Mouse (Mus musculus): Measurements from ENCODE around the gene Gbgt1. TPM values are rescaled to one million over a fixed set of nuclear protein-coding genes. Genes with fewer than 3 reads are reported as not detected.
"Not testable (repeated sequence)": the region's sequence is repeated elsewhere in the genome, so short reads cannot be mapped to it uniquely, and the experiment has no call there.

The Gbgt1 gene
- polyA plus RNA-seq, 1 experiment from 2014 or later = 4.4 TPM

DNA sequence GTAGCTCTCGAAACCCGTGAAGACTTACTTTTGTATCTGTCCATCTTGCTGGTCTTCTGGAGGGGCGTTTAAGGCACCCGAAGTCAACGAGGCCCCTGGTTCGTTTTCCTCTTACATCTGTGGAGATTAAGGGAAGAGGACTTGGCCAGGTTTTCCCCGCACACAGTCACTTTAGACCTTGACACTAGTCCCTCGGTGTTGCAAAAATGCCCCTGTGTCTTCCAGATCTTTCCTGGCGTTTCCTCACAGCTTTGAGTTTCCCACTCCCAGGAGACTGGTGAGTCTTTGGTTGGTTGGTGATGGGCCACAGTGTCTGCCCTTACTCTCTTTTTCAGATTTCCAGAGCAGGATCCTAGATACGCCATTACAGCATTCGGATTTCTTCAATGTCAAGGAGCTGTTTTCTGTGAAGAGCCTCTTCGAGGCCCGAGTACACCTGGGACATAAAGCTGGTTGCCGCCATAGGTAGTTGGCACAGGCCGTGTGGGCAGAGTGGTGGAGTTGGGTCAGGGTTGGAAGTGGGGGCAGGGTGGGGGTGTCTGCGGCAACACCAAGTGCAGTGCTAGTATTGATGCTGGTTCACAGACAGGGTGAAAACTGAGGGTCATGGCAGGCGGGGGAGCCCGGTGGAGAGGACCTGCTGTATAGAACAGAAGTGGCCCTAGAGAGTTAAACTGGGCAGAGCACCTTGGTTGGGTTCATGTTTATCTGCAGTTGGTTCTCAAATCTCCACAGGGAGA, 28.0 kb upstream of the Gbgt1 start:
- Histone ChIP-seq H3K4me1 (ENCODE audit: control insufficient read depth, insufficient read depth, low read length) (peaks cover 14% of the 10 kb centered on the region), H3K4me2 (ENCODE audit: low read depth, low read length) (peak overlapping the region; percentile 59), H3K9me3 (ENCODE audit: control insufficient read depth, low read length) (peaks cover 4% of the 10 kb centered on the region; the same call in 1 of the 2 replicates), H3K27ac (ENCODE audit: low read length) (no peak overlapping the region), H3K4me3 (ENCODE audit: low read length) (peak overlapping the region; percentile 90), H3K27me3 (replicated peaks; ENCODE audit: control insufficient read depth, insufficient read depth, low read length) (no peaks in the 10 kb centered on the region), H3K36me3 (ENCODE audit: control insufficient read depth, insufficient read depth, low read length) (peaks cover 30% of the 10 kb centered on the region), H3K9ac (ENCODE audit: low read depth, low read length) (peak overlapping the region; percentile 94)
- 56% methylated on average over 18 of the region's 18 CpGs for WGBS
- no peak for ATAC-seq

- Histone ChIP-seq H3K4me1 (ENCODE audit: control insufficient read depth, insufficient read depth, low read length) (peaks cover 14% of the 10 kb centered on the region), H3K9ac (ENCODE audit: low read depth, low read length) (no peak overlapping the region), H3K4me3 (ENCODE audit: low read length) (no peak overlapping the region), H3K27ac (ENCODE audit: low read length) (no peak overlapping the region), H3K9me3 (ENCODE audit: control insufficient read depth, low read length) (peaks cover 4% of the 10 kb centered on the region; the same call in 1 of the 2 replicates), H3K27me3 (replicated peaks; ENCODE audit: control insufficient read depth, insufficient read depth, low read length) (no peaks in the 10 kb centered on the region), H3K4me2 (ENCODE audit: low read depth, low read length) (no peak overlapping the region), H3K36me3 (ENCODE audit: control insufficient read depth, insufficient read depth, low read length) (peaks cover 30% of the 10 kb centered on the region)
- ATAC-seq = no peak
- WGBS = 96% methylated on average over 14 of the region's 14 CpGs
These were observed 27.2 kb upstream of the Gbgt1 start for GRCm38 (mm10) chr2:28469461-28469860.

- H3K9me3 ChIP-seq (ENCODE audit: control insufficient read depth, low read length) = peaks cover 4% of the 10 kb centered on the region; the same call in 1 of the 2 replicates
- ATAC-seq = no peak
- peaks cover 30% of the 10 kb centered on the region for H3K36me3 ChIP-seq (ENCODE audit: control insufficient read depth, insufficient read depth, low read length)
- H3K27ac ChIP-seq (ENCODE audit: low read length) = no peak overlapping the region
- no peak overlapping the region for H3K9ac ChIP-seq (ENCODE audit: low read depth, low read length)
- no peak overlapping the region for H3K4me3 ChIP-seq (ENCODE audit: low read length)
- peaks cover 14% of the 10 kb centered on the region for H3K4me1 ChIP-seq (ENCODE audit: control insufficient read depth, insufficient read depth, low read length)
- H3K4me2 ChIP-seq (ENCODE audit: low read depth, low read length) = no peak overlapping the region
- no peaks in the 10 kb centered on the region for H3K27me3 ChIP-seq (replicated peaks; ENCODE audit: control insufficient read depth, insufficient read depth, low read length)
- WGBS = 77% methylated on average over 2 of the region's 2 CpGs
These were observed 26.1 kb upstream of the Gbgt1 start for GRCm38 (mm10) chr2:28470591-28470990.

DNA sequence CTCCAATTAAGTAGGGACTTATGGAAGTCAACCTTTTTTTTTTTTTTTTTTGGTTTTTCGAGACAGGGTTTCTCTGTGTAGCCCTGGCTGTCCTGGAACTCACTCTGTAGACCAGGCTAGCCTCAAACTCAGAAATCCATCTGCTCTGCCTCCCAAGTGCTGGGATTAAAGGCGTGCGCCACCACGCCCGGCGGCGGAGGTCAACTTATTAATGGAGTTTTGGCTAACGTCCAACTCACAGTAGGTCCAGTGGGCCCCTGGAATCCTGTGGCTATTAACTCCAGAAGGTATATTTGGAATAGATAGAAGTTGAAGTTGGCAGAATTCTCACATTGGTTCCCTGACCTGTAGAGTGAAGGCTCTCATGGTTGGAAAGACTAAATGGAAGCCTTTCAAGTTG, 24.7 kb upstream of the Gbgt1 start:
- not testable (repeated sequence) for ATAC-seq; H3K4me2 ChIP-seq (ENCODE audit: low read depth, low read length); H3K9ac ChIP-seq (ENCODE audit: low read depth, low read length); H3K4me3 ChIP-seq (ENCODE audit: low read length); H3K9me3 ChIP-seq (ENCODE audit: control insufficient read depth, low read length); H3K4me1 ChIP-seq (ENCODE audit: control insufficient read depth, insufficient read depth, low read length); H3K27ac ChIP-seq (ENCODE audit: low read length); H3K27me3 ChIP-seq (replicated peaks; ENCODE audit: control insufficient read depth, insufficient read depth, low read length)
- peaks cover 30% of the 10 kb centered on the region for H3K36me3 ChIP-seq (ENCODE audit: control insufficient read depth, insufficient read depth, low read length)
- 96% methylated on average over 8 of the region's 8 CpGs for WGBS

DNA sequence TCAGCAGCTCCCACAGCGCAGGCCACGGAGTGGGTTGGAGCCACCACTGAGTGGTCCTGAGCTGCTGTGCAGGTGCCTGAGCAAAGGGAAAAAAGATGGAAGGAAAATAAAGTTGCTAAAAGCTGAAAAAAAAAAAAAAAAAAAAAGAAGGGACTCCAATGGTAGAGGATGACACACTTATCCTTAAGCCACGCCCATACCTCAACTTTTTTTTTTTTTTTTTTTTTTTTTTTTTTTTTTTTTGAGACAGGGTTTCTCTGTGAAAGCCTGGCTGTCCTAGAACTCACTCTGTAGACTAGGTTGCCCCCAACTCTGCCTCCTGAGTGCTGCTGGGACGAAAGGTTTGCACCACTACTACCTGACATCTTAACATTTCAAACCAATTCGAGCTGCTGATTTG, 18.7 kb upstream of the Gbgt1 start:
- H3K4me1 ChIP-seq (ENCODE audit: control insufficient read depth, insufficient read depth, low read length); H3K27me3 ChIP-seq (replicated peaks; ENCODE audit: control insufficient read depth, insufficient read depth, low read length); H3K36me3 ChIP-seq (ENCODE audit: control insufficient read depth, insufficient read depth, low read length); H3K27ac ChIP-seq (ENCODE audit: low read length); H3K4me2 ChIP-seq (ENCODE audit: low read depth, low read length); ATAC-seq; H3K9ac ChIP-seq (ENCODE audit: low read depth, low read length); H3K9me3 ChIP-seq (ENCODE audit: control insufficient read depth, low read length); H3K4me3 ChIP-seq (ENCODE audit: low read length): not testable (repeated sequence)
- WGBS = 96% methylated on average over 5 of the region's 5 CpGs

- peak overlapping the region; percentile 66 for H3K9ac ChIP-seq (ENCODE audit: low read depth, low read length)
These were observed 17.2 kb upstream of the Gbgt1 start for GRCm38 (mm10) chr2:28479208-28480204.

DNA sequence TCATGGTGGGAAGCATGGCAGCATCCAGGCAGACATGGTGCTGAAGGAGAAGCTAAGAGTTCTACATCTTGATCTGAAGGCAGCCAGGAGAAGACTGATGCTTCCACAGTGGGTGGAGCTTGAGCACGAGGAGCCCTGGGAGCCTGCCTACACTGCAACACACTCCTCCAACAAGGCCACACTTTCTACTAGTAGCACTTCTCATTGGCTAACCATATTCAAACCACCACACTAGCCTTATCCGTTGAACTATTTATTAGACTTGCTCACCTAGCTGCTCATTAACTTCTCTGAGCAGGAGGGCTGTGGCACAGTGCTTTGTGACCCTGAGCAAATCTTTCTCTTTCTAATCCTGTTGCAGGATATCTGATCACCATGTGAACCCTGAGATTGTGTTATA, 12.8 kb upstream of the Gbgt1 start:
- Histone ChIP-seq H3K27me3 (replicated peaks; ENCODE audit: control insufficient read depth, insufficient read depth, low read length) (no peaks in the 10 kb centered on the region), H3K27ac (ENCODE audit: low read length) (no peak overlapping the region), H3K4me1 (ENCODE audit: control insufficient read depth, insufficient read depth, low read length) (0 out of 2 replicates have a peak, but pooled peaks cover 2% of the 10 kb centered on the region), H3K36me3 (ENCODE audit: control insufficient read depth, insufficient read depth, low read length) (no peaks in the 10 kb centered on the region), H3K4me2 (ENCODE audit: low read depth, low read length) (no peak overlapping the region), H3K9me3 (ENCODE audit: control insufficient read depth, low read length) (no peaks in the 10 kb centered on the region), H3K9ac (ENCODE audit: low read depth, low read length) (no peak overlapping the region), H3K4me3 (ENCODE audit: low read length) (no peak overlapping the region)
- 58% methylated on average over 2 of the region's 2 CpGs for WGBS
- peak; percentile 85 for ATAC-seq

More at GRCm38 (mm10) chr2:28479208-28480204, 17.2 kb upstream of the Gbgt1 start:
- Histone ChIP-seq H3K36me3 (ENCODE audit: control insufficient read depth, insufficient read depth, low read length) (no peaks in the 10 kb centered on the region), H3K27me3 (replicated peaks; ENCODE audit: control insufficient read depth, insufficient read depth, low read length) (no peaks in the 10 kb centered on the region), H3K4me3 (ENCODE audit: low read length) (peak overlapping the region; percentile 50), H3K27ac (ENCODE audit: low read length) (peak overlapping the region; percentile 68), H3K9me3 (ENCODE audit: control insufficient read depth, low read length) (no peaks in the 10 kb centered on the region), H3K4me2 (ENCODE audit: low read depth, low read length) (peak overlapping the region; percentile 46), H3K4me1 (ENCODE audit: control insufficient read depth, insufficient read depth, low read length) (0 out of 2 replicates have a peak, but pooled peaks cover 3% of the 10 kb centered on the region)
- 48% methylated on average over 20 of the region's 20 CpGs for WGBS
- ATAC-seq = peak; percentile 50; the same call in 1 of the 2 replicates

- H3K4me2 ChIP-seq (ENCODE audit: low read depth, low read length) = no peak overlapping the region
- no peaks in the 10 kb centered on the region for H3K27me3 ChIP-seq (replicated peaks; ENCODE audit: control insufficient read depth, insufficient read depth, low read length)
- H3K9me3 ChIP-seq (ENCODE audit: control insufficient read depth, low read length) = no peaks in the 10 kb centered on the region
- peaks cover 13% of the 10 kb centered on the region for H3K4me1 ChIP-seq (ENCODE audit: control insufficient read depth, insufficient read depth, low read length)
- no peak for ATAC-seq
- 78% methylated on average over 2 of the region's 2 CpGs for WGBS
- H3K9ac ChIP-seq (ENCODE audit: low read depth, low read length) = no peak overlapping the region
- no peak overlapping the region for H3K27ac ChIP-seq (ENCODE audit: low read length)
- H3K4me3 ChIP-seq (ENCODE audit: low read length) = no peak overlapping the region
- no peaks in the 10 kb centered on the region for H3K36me3 ChIP-seq (ENCODE audit: control insufficient read depth, insufficient read depth, low read length)
These were observed 2.2 kb upstream of the Gbgt1 start for GRCm38 (mm10) chr2:28494521-28494920.

- H3K4me2 ChIP-seq (ENCODE audit: low read depth, low read length) = no peak overlapping the region
- H3K9me3 ChIP-seq (ENCODE audit: control insufficient read depth, low read length) = no peaks in the 10 kb centered on the region
- H3K9ac ChIP-seq (ENCODE audit: low read depth, low read length) = no peak overlapping the region
- H3K27me3 ChIP-seq (replicated peaks; ENCODE audit: control insufficient read depth, insufficient read depth, low read length) = no peaks in the 10 kb centered on the region
- WGBS = 72% methylated on average over 14 of the region's 14 CpGs
- ATAC-seq = no peak
- H3K36me3 ChIP-seq (ENCODE audit: control insufficient read depth, insufficient read depth, low read length) = no peaks in the 10 kb centered on the region
- peaks cover 13% of the 10 kb centered on the region for H3K4me1 ChIP-seq (ENCODE audit: control insufficient read depth, insufficient read depth, low read length)
- 0 out of 2 replicates have a peak overlapping the region, but pooled peaks have one; percentile 20 for H3K27ac ChIP-seq (ENCODE audit: low read length)
- no peak overlapping the region for H3K4me3 ChIP-seq (ENCODE audit: low read length)
These were observed 1.4 kb upstream of the Gbgt1 start for GRCm38 (mm10) chr2:28495207-28495756.

Data from intestine, embryonic 16.5 days (tissue).